Mouse (Mus musculus) heart, adult 2 months (tissue): ENCODE measurements around the gene Paqr6.

Source experiments
- CTCF ChIP-seq: fragments of 200-600 bp; IDR thresholded peaks from 2 replicates; pipeline ENCODE4 v1.8.1; 2022; ENCODE audit warnings: antibody characterized with exemption, mild to moderate bottlenecking, moderate library complexity
- POLR2A ChIP-seq: fragments of 200-500 bp; IDR thresholded peaks from 2 replicates; pipeline ENCODE4 v1.6.1; 2011; ENCODE audit warnings: mild to moderate bottlenecking, low read depth, low read length, control low read depth; ENCODE audit not compliant: insufficient read depth

DNA sequence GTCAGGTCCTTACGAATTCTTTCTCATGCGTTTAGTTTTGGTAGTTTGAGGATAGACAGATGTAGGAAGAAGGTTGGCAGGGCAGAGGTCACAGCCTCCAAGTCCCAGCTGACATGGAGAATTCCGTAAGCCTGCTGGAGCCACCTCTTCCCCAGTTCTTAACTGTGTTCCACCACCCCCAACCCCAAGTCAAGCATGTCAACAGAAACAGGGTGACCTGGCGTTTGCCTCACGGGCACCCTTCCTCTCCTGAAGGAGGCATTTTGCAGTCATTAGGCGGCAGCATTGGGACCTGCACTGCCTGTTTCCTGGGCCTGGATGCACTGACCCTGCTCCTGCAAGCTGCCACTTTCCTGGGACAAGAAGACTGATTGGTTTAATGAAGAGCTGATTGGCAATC is 53.6 kb downstream of the Paqr6 start:
- TF ChIP-seq POLR2A (no peak), CTCF (no peak)
